Mouse (Mus musculus) thymus, adult 2 months (tissue): Measurements from ENCODE around the gene Mrc2. TPM values are rescaled to one million over a fixed set of nuclear protein-coding genes. Genes with fewer than 3 reads are reported as not detected.

Source experiments
- DNase-seq: peaks from one replicate; pipeline ENCODE4 v3.0.0; 2021
- H3K27ac ChIP-seq: fragments of 200-500 bp; 2 replicates; pipeline ENCODE4 v1.5.1; 2012; ENCODE audit warnings: low read length, control low read depth; ENCODE audit not compliant: control insufficient read depth, insufficient read depth
- H3K27me3 ChIP-seq: fragments of 200-500 bp; 2 replicates; pipeline ENCODE4 v1.6.1; 2012; ENCODE audit warnings: mild to moderate bottlenecking, low read length, moderate library complexity, mixed read lengths; ENCODE audit not compliant: control insufficient read depth, insufficient read depth
- H3K36me3 ChIP-seq: fragments of 200-500 bp; 2 replicates; pipeline ENCODE4 v1.6.1; 2012; ENCODE audit warnings: mild to moderate bottlenecking, low read length, moderate library complexity; ENCODE audit not compliant: control insufficient read depth, insufficient read depth
- H3K4me1 ChIP-seq: fragments of 200-500 bp; replicated peaks from 2 replicates; pipeline ENCODE4 v1.6.1; 2012; ENCODE audit warnings: low read length; ENCODE audit not compliant: control insufficient read depth, insufficient read depth
- H3K4me3 ChIP-seq: fragments of 200-500 bp; 2 replicates; pipeline ENCODE4 v1.5.1; 2012; ENCODE audit warnings: mild to moderate bottlenecking, low read length, control low read depth, moderate library complexity; ENCODE audit not compliant: control insufficient read depth, insufficient read depth
- CTCF ChIP-seq: fragments of 200-500 bp; IDR thresholded peaks from 2 replicates; pipeline ENCODE4 v1.5.1; 2012; ENCODE audit warnings: mild to moderate bottlenecking, control low read depth, low read length, moderate library complexity, borderline replicate concordance; ENCODE audit not compliant: control insufficient read depth, poor library complexity, insufficient read depth; ENCODE audit errors: extremely low read depth
- POLR2A ChIP-seq: fragments of 200-500 bp; IDR thresholded peaks from 2 replicates; pipeline ENCODE4 v1.6.1; 2012; ENCODE audit warnings: mild to moderate bottlenecking, low read length, control low read depth, moderate library complexity; ENCODE audit not compliant: control insufficient read depth, poor library complexity, insufficient read depth; ENCODE audit errors: extremely low read depth
- WGBS: fragments of 180-500 bp; shearing (Covaris S2); methylation state at CpG from one replicate; pipeline ENCODE4 v1.1.7; 2018; 5-methylcytosine and 5-hydroxymethylcytosine counted together
- polyA plus RNA-seq: library from polyadenylated mRNA; depleted of rRNA; stranded (reverse); fragments of >200 nt; gene quantifications from 2 replicates; pipeline ENCODE4 v1.2.3, GENCODE M21; 2012

Gene Mrc2
- polyA plus RNA-seq, 1 experiment: 4.6 TPM

GRCm38 (mm10) chr11:105293901-105294494 is 1.6 kb downstream of the Mrc2 start:
- no peak for DNase-seq
- H3K4me3 ChIP-seq: no peak overlapping the region
- WGBS: 57% methylated on average over 9 of the region's 9 CpGs
- H3K4me1 ChIP-seq: no peaks in the 10 kb centered on the region
- no peak overlapping the region for H3K27ac ChIP-seq
- TF ChIP-seq CTCF (no peak), POLR2A (no peak)
- H3K36me3 ChIP-seq: no peaks in the 10 kb centered on the region
- H3K27me3 ChIP-seq: peaks cover 7% of the 10 kb centered on the region

GRCm38 (mm10) chr11:105296084-105296483 is 3.6 kb downstream of the Mrc2 start:
- WGBS: 93% methylated on average over 10 of the region's 10 CpGs
- no peak for TF ChIP-seq CTCF
- no peak for TF ChIP-seq POLR2A
- Histone ChIP-seq H3K4me1 (no peaks in the 10 kb centered on the region), H3K27me3 (peaks cover 7% of the 10 kb centered on the region), H3K36me3 (no peaks in the 10 kb centered on the region), H3K4me3 (no peak overlapping the region), H3K27ac (no peak overlapping the region)
- DNase-seq: no peak

- no peak for TF ChIP-seq POLR2A
- no peak for TF ChIP-seq CTCF
- Histone ChIP-seq H3K4me3 (no peak overlapping the region), H3K36me3 (no peaks in the 10 kb centered on the region), H3K27me3 (no peaks in the 10 kb centered on the region), H3K4me1 (no peaks in the 10 kb centered on the region; the same call in 1 of the 2 replicates), H3K27ac (no peak overlapping the region)
- no peak for DNase-seq
- 98% methylated on average over 7 of the region's 7 CpGs for WGBS
Observed at GRCm38 (mm10) chr11:105310197-105310596, 17.8 kb downstream of the Mrc2 start.

GRCm38 (mm10) chr11:105311291-105311975 is 19.0 kb downstream of the Mrc2 start:
- 22% methylated on average over 24 of the region's 24 CpGs for WGBS
- no peak for TF ChIP-seq POLR2A
- no peak for TF ChIP-seq CTCF
- H3K4me1 ChIP-seq: no peaks in the 10 kb centered on the region; the same call in 1 of the 2 replicates
- no peak overlapping the region for H3K27ac ChIP-seq
- H3K36me3 ChIP-seq: no peaks in the 10 kb centered on the region
- H3K27me3 ChIP-seq: no peaks in the 10 kb centered on the region
- no peak overlapping the region for H3K4me3 ChIP-seq
- DNase-seq: no peak

GRCm38 (mm10) chr11:105312311-105312942 is 20.0 kb downstream of the Mrc2 start:
- Histone ChIP-seq H3K27me3 (no peaks in the 10 kb centered on the region), H3K4me3 (no peak overlapping the region), H3K36me3 (no peaks in the 10 kb centered on the region), H3K4me1 (no peaks in the 10 kb centered on the region; the same call in 1 of the 2 replicates), H3K27ac (no peak overlapping the region)
- no peak for DNase-seq
- TF ChIP-seq POLR2A: no peak
- WGBS: 87% methylated on average over 12 of the region's 12 CpGs

- H3K27me3 ChIP-seq: no peaks in the 10 kb centered on the region
- no peaks in the 10 kb centered on the region for H3K36me3 ChIP-seq
- no peak for TF ChIP-seq CTCF
- no peak for TF ChIP-seq POLR2A
- H3K4me3 ChIP-seq: no peak overlapping the region
- no peaks in the 10 kb centered on the region; the same call in 1 of the 2 replicates for H3K4me1 ChIP-seq
- H3K27ac ChIP-seq: no peak overlapping the region
- no peak for DNase-seq
- WGBS: 44% methylated on average over 10 of the region's 10 CpGs
Observed at GRCm38 (mm10) chr11:105312972-105313632, 20.7 kb downstream of the Mrc2 start.
